In the genomic region with DNA sequence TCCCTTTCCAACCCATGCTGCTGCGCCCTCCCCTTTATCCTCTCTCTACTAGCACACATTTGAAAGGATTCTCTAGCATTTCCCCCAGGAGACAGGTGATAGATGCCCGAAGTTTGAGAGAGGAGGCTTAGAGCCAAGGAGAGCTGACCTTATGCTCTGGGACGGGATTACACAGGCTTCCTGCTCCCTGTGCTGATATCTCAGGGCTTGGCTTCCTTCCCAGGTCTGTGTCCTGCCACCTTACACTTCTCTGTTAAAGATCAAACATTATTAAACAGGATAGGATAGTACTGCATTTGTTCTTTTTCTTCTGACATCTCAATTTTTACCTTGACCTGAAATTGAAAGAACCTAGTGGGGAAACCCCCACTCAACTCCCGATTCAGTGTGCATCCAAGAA, we compare ENCODE assay signal across 20 mouse cellular contexts.
DNase-seq lines count a peak whose midpoint lies in the region; ATAC-seq and TF ChIP-seq lines count a peak whose summit lies in the region.
"Had no signal": no experiment of that assay in that cellular context is flagged by ENCODE, and none has a peak within 500 bp of the region (broad histone marks: within the 10 kb centered on the region; RNA-seq: fewer than 3 reads in every experiment).

No protein-coding gene starts in this region.

- H3K27ac ChIP-seq in liver, adult 2 months (replicated peaks; ENCODE audit: insufficient read depth, low read depth, low read length): no peak overlapping the region
- no peak overlapping the region for H3K27ac ChIP-seq in liver, embryonic 11.5 days (ENCODE audit: low read depth, low read length)
- H3K27ac ChIP-seq in midbrain, embryonic 11.5 days (ENCODE audit: low read depth, low read length): no peak overlapping the region
- H3K27ac ChIP-seq: forebrain, embryonic 12.5 days; heart, embryonic 15.5 days; kidney, postnatal 0 days; neural tube, embryonic 15.5 days had no signal

- H3K9me3 ChIP-seq in liver, embryonic 11.5 days (ENCODE audit: control insufficient read depth, low read length): no peaks in the 10 kb centered on the region
- no peaks in the 10 kb centered on the region for H3K9me3 ChIP-seq in midbrain, embryonic 11.5 days (ENCODE audit: control insufficient read depth, low read length)
- H3K9me3 ChIP-seq: forebrain, embryonic 12.5 days; heart, embryonic 15.5 days; neural tube, embryonic 15.5 days had no signal

- no peak overlapping the region for H3K4me3 ChIP-seq in liver, adult 2 months (ENCODE audit: insufficient read depth, low read depth, low read length)
- H3K4me3 ChIP-seq in liver, embryonic 11.5 days (ENCODE audit: low read depth, low read length): no peak overlapping the region
- H3K4me3 ChIP-seq in midbrain, embryonic 11.5 days (ENCODE audit: low read depth, low read length): no peak overlapping the region
- H3K4me3 ChIP-seq: forebrain, embryonic 12.5 days; heart, embryonic 15.5 days; neural tube, embryonic 15.5 days had no signal

- intact Hi-C loops in heart, postnatal 25 days (cut with DNase I): no loop called here

- no peak for TF ChIP-seq POLR2A in liver, adult 2 months (IDR thresholded peaks at IDR 0.05; ENCODE audit: extremely low read depth, insufficient read depth, low read length)

- no peaks in the 10 kb centered on the region for H3K27me3 ChIP-seq in liver, adult 2 months (ENCODE audit: control insufficient read depth, insufficient read depth, low read length)
- no peaks in the 10 kb centered on the region for H3K27me3 ChIP-seq in liver, embryonic 11.5 days (replicated peaks; ENCODE audit: control insufficient read depth, insufficient read depth, low read length)
- H3K27me3 ChIP-seq in midbrain, embryonic 11.5 days (ENCODE audit: control insufficient read depth, insufficient read depth, low read length): no peaks in the 10 kb centered on the region
- H3K27me3 ChIP-seq: forebrain, embryonic 12.5 days; heart, embryonic 15.5 days; neural tube, embryonic 15.5 days had no signal

- WGBS in liver, adult 2 months: 54% methylated on average over 4 of the region's 4 CpGs
- 62% methylated on average over 4 of the region's 4 CpGs for WGBS in liver, embryonic 11.5 days
- WGBS in midbrain, embryonic 11.5 days: 82% methylated on average over 4 of the region's 4 CpGs

- no peak for ATAC-seq in liver, embryonic 11.5 days (replicated peaks; ENCODE audit: low FRiP score)
- no peak for ATAC-seq in midbrain, embryonic 11.5 days (ENCODE audit: low FRiP score)
- ATAC-seq: hindbrain, embryonic 16.5 days; midbrain, embryonic 16.5 days had no signal

- TF ChIP-seq CTCF in liver, adult 2 months (IDR thresholded peaks at IDR 0.05; ENCODE audit: low read depth, low read length): no peak

- no peaks in the 10 kb centered on the region for H3K36me3 ChIP-seq in liver, adult 2 months (ENCODE audit: control insufficient read depth, insufficient read depth, low read length)
- H3K36me3 ChIP-seq in liver, embryonic 11.5 days (ENCODE audit: control insufficient read depth, insufficient read depth, low read length): no peaks in the 10 kb centered on the region
- H3K36me3 ChIP-seq in midbrain, embryonic 11.5 days (ENCODE audit: control insufficient read depth, insufficient read depth, low read length): no peaks in the 10 kb centered on the region
- H3K36me3 ChIP-seq: forebrain, embryonic 12.5 days; heart, embryonic 15.5 days; neural tube, embryonic 15.5 days had no signal

- no peaks in the 10 kb centered on the region for H3K79me2 ChIP-seq in liver, adult 2 months (ENCODE audit: control insufficient read depth, insufficient read depth, low read length)

- H3K9ac ChIP-seq in liver, adult 2 months (ENCODE audit: low read depth, low read length): no peak overlapping the region
- H3K9ac ChIP-seq in liver, embryonic 11.5 days (ENCODE audit: low read depth, low read length): no peak overlapping the region
- no peak overlapping the region for H3K9ac ChIP-seq in midbrain, embryonic 11.5 days (ENCODE audit: low read length)
- H3K9ac ChIP-seq: forebrain, embryonic 12.5 days; heart, embryonic 15.5 days; neural tube, embryonic 15.5 days had no signal

- DNase-seq in heart, adult 18-20 months: peak; percentile 6
- DNase-seq in heart, postnatal 25 days (ENCODE audit: low spot score): no peak
- DNase-seq in liver, adult 2 months (ENCODE audit: extremely low read depth, low read depth, low spot score): peak; percentile 21
- no peak for DNase-seq in liver, embryonic 11.5 days (ENCODE audit: low spot score)
- peak; percentile 42 for DNase-seq in cerebellum, adult 9-10 months
- DNase-seq in right cerebral cortex, adult 2 months (ENCODE audit: low spot score in 2 of 2): no peak
- DNase-seq in midbrain, embryonic 11.5 days (ENCODE audit: low spot score, missing footprints): no peak
- DNase-seq: gastrocnemius, postnatal 10 days; left cerebral cortex, postnatal 4 days; liver; lung, adult 18-20 months; lung, postnatal 14 days; right cerebral cortex, postnatal 14 days; thymus, postnatal 4 days had no signal

- H3K4me1 ChIP-seq in liver, adult 2 months (ENCODE audit: control insufficient read depth, insufficient read depth, low read length): no peaks in the 10 kb centered on the region
- no peaks in the 10 kb centered on the region for H3K4me1 ChIP-seq in liver, embryonic 11.5 days (replicated peaks; ENCODE audit: control insufficient read depth, insufficient read depth, low read length)
- peaks cover 3% of the 10 kb centered on the region; the same call in 1 of the 2 replicates for H3K4me1 ChIP-seq in midbrain, embryonic 11.5 days (ENCODE audit: control insufficient read depth, insufficient read depth, low read length)
- H3K4me1 ChIP-seq: heart, embryonic 15.5 days; neural tube, embryonic 15.5 days had no signal

- H3K4me2 ChIP-seq in liver, embryonic 11.5 days: no peak overlapping the region
- no peak overlapping the region for H3K4me2 ChIP-seq in midbrain, embryonic 11.5 days
- H3K4me2 ChIP-seq: forebrain, embryonic 12.5 days; heart, embryonic 15.5 days; neural tube, embryonic 15.5 days had no signal

Comparison
In these comparisons a context has a peak if more than half of its experiments do, and no peak if none do; other contexts are left out.
1. DNase-seq: peak in heart, adult 18-20 months (2 of 2), liver, adult 2 months (single experiment) and cerebellum, adult 9-10 months (single experiment); none in heart, postnatal 25 days (single experiment), liver, embryonic 11.5 days (single experiment), right cerebral cortex, adult 2 months (0 of 2) and midbrain, embryonic 11.5 days (single experiment).